Mouse (Mus musculus) thymus, postnatal 25 days (tissue): ENCODE measurements at regions not wholly inside any gene's neighbourhood (a gene's known extent, or its start where the extent isn't known, plus 50 kb on each side); places are given as distances from the start of the nearest gene placed in this dataset.
"Not testable (repeated sequence)": the region's sequence is repeated elsewhere in the genome, so short reads cannot be mapped to it uniquely, and the experiment has no call there.

ENCODE experiments used
- DNase-seq: peaks from one replicate; pipeline ENCODE4 v3.0.0; 2022

DNA sequence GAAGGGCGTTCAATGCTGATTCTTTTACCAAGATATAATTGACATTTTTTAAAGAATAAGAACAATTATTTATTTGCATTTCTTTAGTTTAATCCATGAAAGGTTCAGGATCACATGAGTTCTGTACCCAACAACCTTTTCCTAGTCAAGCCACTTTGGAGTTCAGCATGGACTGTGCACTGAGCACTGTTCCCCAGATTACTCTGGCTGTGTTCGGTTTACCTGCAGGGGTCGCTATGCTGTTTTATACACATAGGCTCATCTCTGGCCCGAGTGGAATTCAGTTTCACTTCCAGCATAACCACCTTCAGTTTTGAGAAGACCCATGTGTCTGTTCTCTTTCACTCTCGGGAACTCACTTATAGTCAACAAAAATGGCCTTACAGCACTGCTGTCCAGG lies 93.5 kb upstream of the Smarcad1 start:
- not testable (repeated sequence) for DNase-seq

DNA sequence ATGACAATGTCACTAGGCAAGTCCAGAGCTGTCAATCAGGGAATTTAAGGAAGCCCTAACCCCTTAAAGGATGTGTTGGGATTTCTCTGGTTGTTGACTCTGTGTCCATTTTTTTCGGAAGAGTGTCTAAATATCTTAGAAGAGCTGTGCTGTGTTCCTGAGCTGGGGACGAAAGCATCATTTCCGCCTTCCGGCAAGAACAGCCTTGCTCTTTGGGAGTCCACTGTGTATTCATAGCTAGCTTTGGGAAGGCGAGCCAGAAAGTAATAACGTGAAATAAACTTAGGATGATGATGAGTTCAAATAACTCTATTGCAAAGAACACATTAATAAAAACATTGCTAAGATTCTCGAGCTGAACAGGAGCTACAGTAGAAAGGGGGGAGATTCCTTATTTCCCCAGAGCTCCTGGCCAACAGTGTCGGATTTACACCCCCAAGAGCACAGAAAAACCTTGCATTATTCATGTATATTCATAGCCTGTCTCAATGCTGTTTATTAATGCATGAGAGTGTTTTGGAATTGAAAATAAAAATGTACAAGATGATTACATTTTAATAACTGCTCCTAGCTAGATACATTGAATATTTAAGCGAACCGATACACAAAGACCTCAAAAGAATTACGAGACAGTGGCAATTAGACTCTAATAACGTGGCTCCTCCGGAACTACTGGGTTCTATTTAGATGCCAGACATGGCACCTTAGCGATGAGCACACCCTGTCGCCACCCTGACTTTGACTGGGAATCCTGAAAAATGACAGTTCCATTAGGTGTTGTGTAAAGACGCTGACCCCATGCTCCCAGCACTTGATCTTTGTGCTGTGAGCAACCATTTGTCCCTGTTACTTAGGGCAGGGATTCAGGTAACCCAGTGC lies 80.5 kb upstream of the Smarcad1 start:
- DNase-seq: no peak

DNA sequence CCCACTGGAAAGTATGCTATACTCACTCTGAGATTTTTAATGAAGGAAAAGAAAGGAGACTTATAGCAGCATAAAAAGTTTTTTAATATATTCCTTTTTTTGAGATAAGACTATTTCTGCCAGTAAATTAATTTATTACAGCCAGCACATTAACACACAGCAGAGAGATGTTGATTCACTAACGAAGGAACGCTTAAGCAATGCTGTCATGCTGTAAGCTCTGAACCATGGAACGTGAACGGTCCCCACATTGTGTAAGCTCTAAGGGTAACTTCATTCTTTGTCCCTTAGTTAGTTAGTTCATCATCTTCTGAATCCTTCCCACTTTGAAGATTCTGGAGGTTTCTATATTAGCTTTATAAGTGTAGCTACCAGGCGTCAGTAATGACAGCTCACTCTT lies 79.8 kb upstream of the Smarcad1 start:
- DNase-seq: no peak

DNA sequence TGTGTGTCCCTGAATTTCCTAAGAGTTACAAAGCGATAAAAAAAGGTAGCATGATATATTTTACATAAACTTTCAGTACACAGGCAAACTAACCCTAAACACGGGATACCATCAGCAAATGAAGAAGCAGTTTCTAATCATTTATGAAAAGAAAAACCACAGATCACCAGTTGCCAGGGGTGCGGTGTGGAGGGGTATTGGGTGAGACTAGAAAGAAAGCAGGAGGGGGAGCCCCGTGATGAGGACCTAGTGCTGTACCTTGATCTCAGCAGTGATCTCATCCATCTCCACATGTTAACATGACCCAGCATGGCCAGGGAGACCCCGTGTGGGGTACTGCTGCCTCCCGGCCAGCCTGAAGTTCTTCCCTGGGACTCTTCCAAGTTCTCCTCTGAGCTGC lies 77.7 kb upstream of the Smarcad1 start:
- DNase-seq: no peak

DNA sequence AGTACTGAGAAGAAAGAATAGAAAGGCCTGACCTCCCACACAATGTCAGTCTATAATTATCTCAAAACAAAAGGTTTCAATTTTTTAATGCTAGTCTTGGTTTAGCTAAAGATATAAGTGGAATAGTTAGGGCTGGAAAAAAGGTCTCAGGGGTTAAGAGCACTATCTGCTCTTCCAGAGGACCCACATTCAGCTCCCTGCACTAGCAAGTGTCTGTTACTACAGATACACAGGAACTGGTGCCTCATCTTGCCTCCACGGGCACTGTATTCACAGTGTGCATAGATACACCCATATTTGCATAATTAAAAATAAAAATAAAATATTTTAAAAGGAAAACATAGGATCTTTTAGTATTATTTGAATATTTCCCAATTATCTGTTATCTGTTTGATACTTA lies 77.2 kb upstream of the Smarcad1 start:
- no peak for DNase-seq

DNA sequence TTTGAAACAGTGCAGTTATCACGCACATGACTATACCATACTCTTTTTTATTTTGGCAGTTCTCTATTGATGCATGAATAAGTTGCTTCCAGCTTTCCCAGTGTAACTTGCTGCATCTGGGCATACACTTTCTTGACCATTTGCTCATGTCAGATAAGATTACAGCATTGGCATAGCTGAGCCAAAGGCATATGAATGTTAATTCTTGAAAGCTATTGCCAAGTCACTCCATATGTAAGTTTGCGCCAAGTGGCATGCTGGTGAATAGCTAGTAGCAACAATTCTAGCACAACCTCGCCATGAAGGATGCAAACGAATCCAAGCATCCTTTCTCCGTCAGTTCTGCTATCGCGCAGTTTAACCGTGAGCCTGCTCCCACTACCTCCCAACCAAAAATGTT lies 72.2 kb upstream of the Smarcad1 start:
- DNase-seq: no peak

DNA sequence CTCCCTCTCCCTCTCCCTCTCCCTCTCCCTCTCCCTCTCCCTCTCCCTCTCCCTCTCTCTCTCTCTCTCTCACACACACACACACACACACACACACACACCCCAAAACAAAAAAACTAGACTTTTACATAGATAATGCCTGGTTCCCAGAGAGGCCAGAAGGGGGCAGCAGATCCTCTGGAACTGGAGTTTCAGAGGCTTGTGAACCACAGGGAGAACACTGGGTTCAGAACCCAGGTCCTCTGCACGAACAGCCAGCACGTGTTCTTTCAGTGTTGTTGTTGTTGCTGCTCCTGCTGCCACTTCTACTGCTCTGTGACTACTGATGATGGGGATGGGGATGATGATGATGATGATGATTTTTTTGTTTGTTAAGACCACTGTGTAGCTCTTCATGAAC lies 68.4 kb upstream of the Smarcad1 start:
- peak; percentile 23 for DNase-seq

DNA sequence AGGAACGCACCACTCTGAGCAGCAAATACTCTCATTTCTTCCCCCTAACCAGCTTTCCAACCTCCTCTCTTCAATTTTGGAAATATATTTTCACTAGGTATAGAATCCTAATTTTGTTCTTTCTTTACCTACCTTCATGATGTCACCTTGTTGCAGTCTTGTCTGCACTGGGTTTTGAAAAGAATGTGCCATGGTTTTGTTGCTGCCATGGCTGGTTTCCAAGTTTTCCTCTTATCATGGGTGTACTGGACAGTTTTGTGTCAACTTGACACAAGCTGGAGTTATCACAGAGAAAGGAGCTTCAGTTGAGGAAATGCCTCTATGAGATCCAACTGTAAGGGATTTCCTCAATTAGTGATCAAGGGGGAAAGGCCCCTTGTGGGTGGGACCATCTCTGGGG lies 67.9 kb upstream of the Smarcad1 start:
- DNase-seq: not testable (repeated sequence)

DNA sequence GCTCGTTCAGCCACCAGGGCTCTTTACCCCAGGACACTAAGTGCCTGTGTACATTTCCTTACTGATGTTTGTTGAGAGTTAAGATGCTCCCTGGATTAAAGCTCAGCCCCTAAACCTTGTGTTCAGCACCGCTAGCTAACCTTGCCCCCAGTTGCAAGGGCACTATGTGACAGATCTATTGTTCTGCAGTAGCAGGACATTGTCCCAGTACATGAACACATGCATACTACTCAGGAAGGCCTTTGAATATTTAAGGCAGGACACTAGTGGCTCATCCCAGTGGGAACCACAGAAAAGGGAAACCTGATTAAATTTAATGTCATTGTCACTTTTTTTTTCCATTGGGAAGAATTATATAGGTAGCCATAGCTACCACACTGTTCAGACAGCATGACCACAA lies 60.3 kb upstream of the Smarcad1 start:
- no peak for DNase-seq
